Mouse (Mus musculus) CD4-positive naive resting alpha-beta T cell, adult 57 days (primary cell): ENCODE data around the gene Diaph3. TPM values are rescaled to one million over a fixed set of nuclear protein-coding genes. Genes with fewer than 3 reads are reported as not detected.

Source experiments
- total RNA-seq: library from RNA; stranded (reverse); gene quantifications from one replicate; pipeline ENCODE4 v1.2.4, GENCODE M21; 2023

Diaph3 gene
- total RNA-seq = 1.4 TPM

DNA sequence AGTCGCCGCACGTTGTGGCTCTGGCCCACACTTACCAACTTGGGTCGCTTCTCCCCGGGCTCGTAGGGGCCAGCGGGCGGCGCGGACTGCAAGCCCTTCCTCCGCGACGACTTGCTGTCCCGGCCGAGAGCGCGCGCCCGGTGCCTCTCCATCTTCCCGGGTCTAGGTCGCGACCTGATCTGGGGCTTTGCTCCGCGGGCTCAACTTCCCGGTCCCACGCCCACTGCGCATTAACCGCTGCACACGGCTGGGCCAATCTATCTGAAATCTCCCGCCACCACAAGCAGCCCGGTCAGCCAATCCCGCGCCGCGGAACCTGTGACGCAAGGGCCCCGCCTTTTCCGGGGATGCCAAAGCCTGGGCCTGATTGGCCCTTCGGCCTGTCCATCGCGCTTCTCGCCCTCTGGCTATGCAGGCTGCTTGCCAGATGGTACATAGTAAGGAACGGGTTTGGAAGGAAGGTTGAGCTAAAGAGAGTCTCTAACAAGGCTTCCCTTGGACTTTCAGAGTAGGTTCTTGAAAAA is at the start of gene Diaph3:
TSS of gene Diaph3 (minus strand) at position 273 of the 524 bp plus-strand sequence.

